Mouse (Mus musculus): ENCODE results near the gene Trim2.

The Trim2 gene

DNA sequence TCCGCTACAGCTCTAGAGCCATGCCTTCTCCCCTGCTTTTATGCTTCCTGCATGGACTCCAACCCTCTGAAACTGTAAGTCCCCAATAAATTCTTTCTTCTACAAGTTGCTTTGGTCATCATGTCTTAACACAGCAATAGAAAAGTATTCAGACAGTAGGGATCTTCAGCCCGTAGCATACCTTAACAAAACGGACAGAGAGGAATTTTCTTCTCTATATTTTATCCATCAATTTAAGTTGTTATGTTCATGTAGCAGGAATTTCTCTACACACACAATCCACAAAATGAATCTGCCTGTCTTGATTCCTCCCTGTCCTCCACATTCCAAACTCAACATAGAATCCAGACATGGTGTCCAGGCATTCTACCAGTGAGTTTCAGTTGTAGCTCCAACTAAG, at the start of gene Trim2:
Trim2 (minus strand) TSS at position 101 of the 400 bp plus-strand sequence.
- no peak for DNase-seq (ENCODE audit: low spot score)

DNA sequence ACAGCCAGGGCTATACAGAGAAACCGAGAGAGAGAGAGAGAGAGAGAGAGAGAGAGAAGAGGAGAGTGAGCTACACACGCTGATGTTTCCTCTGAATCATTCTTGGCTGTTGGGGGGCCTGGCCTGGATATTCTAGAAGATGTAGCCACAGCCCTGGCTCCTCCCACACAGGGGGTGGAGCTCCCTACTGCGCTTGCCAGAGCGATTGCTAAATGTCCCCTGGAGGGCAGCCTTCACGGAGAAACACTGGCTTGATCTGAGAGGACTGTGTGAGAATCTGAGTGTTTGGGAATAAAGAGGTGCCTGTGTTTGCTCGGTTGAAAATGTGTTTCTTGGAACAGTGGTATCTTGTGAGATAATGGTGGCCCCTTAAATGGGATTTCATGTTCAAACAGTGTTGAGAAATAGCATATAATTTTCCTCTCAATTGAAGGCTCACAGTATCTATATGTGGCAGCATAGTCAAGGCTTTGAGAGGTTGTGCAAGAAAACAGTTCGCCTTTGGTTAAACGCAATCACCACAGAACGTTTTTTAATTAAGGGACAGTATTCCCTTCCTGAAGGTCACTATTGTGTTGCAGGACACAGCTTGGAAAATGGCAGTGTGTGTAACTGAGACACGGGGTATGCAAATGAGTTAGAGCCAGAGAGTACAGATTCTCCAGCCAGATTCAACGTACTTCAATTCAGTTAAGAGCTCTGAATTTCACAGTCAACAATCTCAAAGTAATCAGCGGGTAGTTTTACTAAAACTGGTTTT, 49.4 kb upstream of the Trim2 start:
- DNase-seq (ENCODE audit: low spot score), result peak; percentile 83

DNA sequence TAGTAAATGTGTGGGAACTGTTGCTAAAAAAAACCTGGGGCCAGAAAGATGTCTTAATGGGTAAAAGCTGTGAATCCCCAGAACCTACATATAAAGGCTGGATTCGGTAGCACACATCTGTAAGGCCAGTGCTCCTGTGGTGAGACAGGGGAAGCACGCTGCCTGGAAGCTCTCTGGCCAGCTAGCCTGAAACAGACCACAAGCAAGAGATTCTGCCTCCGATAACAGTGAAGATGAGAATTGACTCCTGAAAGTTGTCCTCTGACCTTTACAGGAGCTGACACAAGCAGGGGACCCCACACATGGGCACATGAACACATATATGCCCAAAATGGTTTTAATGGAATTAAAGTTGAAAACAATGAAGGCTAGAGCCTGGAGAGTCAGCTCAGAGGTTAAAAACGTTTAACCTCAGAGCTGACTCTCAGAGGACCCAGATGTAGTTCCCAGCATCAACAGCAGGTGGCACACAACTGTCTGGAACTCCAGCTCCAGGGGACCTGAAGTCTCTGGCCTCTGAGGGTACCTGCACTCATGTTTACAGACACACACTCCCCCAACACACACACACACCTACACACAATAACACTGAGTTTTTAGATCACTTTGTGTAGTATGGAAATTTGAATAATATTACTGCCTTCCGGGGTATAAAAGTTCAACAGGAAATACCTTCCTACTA, 45.8 kb upstream of the Trim2 start:
- DNase-seq (ENCODE audit: low spot score), result peak; percentile 84

DNA sequence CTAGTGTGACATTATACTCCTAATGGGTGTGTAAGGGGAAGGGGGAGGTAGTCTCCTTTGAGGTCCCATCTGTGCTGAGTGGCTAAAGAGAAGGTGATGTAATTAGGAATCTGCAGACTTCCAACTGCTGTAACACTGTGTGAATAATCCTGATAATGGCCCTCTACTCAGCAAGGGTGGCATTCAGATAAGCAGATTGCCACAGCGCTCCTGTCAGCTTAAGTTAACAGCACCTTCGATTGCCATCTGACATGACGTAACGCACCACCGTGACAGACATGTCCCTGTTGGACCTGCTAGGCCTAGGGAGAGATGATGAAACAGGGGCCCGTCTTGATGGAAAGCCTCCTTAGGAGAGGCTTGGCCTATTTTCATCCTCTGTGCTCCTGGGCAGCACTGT, 43.6 kb upstream of the Trim2 start:
- DNase-seq (ENCODE audit: low spot score), result peak; percentile 30

DNA sequence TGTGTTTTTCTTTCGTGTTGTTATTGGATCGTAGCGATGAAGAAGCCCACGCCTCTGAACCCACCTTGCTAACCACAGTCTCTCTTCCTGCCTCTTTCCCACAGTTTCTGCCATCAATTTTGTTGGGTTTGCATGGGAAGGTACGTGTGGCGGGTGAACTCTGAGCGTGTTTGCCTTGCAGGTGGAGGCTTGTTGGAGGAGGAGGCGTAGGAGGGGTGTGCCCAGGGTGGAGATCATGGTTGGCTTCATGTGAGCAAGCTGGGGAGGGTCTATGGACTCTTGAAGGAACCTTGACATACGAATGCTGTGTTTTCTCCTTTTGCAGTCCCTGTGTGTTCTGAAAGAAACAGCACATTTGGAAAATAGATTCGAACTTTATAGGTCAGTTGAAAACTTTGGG, 43.1 kb upstream of the Trim2 start:
- DNase-seq (ENCODE audit: low spot score), result peak; percentile 36

DNA sequence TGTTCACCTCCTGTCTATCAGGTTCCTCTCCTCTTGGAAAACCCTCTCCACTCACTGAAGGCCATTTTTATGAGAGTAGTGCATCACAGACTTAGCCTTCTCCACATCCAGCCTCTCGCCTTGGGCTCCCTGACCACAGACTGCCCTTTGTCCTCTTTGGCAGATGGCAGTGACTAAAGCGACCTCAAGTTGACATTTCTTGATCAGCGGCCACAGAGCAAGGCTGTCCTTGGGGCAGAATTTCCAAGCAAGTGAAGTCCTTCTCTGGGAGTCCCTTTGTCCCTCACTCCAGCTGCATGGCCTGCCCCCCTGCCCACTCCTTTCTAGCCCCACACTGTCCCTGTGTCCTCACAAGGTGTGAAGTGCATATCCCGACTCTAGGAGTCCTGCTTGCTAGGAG, 40.7 kb upstream of the Trim2 start:
- DNase-seq (ENCODE audit: low spot score), result no peak

DNA sequence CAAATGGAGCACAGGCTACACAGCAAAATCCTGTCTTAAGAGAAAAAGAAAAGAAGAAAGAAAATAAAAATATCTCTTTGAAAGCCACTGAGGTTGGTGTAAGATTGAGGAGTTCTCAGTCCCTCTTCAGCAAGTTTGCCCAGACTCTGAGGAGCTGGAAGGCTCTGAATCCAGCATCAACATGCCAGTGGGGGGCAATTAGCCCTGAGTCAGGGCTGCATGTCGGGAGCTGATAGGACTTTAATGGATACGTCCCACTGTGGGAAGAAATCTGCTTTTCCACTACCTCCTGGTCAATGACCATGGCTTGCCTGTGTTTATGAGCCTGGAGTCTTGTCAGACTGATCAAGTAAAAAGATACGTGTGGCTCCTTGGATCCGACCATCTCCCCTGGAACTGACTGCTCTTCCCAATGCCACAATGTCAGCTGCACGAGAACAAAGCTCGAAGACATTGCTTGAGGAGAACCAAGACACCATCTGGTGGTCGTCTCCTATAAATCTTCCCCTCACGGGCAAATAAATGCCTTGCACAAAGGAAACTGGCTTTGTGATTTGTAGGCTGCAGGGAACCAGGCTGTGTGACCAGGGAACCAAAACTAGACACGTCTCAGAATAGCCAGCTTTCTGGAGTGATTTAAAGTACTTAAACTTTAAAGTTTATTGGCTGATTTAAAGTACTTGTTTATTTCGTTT, 39.9 kb upstream of the Trim2 start:
- no peak for DNase-seq (ENCODE audit: low spot score)

DNA sequence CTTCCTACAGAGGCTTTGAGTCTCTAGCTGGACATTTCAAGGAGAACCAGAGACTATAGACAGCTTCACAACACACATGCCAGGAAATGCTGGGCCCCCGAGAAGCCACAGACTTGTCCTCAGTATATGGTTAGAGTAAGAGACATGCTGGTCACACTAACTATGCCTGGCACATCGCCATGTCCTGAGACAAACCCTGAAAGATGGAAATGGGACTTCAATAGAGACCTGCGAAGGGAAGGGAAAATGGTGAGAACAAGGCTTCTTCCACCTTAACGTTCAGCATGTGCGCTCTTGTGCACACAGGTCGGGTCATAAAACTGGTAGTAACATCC, 38.9 kb upstream of the Trim2 start:
- DNase-seq (ENCODE audit: low spot score), result peak; percentile 22

DNA sequence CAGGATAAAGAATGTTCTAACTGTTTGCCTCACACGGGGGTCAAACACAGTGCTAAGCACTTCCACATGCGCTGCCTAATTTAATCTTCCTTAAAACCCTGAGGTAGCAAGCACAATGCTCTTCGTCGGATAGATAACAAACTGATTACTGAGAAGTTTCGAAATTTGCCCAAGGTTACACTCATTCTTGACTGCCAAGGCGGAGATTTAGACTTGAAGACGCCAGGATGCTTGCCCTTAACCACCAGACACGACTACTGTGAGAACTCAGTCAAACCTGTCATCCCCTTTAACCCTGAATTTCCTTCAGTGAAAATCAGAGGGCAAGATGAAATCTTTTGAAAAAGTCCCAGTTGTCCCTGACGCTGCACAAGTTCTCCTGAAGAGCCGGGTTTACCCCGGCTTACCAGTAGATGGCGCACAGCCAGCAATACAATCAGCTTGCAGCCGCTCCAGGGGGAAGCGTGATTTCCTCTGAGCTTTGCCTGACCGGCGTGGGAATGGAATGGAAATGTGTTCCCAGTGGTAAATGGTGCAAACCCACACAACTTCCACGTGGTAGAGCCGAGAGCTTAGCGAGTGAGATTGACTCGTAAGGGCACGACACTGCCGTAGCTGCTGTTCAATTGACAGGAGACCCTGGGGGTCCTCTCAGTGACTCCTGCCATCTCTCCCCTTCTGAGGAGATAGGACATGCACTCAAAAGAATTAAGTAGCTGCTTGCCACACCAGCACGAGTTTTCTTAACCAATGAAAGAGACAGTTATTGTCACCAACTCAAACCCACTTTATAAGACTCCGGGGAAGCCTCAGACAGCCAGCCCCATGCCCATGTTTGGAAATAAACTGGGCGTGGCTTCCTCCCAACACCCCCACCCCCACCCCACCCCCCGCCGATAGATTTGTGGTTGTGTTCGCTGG, 38.3 kb upstream of the Trim2 start:
- DNase-seq (ENCODE audit: low spot score), result peak; percentile 88

DNA sequence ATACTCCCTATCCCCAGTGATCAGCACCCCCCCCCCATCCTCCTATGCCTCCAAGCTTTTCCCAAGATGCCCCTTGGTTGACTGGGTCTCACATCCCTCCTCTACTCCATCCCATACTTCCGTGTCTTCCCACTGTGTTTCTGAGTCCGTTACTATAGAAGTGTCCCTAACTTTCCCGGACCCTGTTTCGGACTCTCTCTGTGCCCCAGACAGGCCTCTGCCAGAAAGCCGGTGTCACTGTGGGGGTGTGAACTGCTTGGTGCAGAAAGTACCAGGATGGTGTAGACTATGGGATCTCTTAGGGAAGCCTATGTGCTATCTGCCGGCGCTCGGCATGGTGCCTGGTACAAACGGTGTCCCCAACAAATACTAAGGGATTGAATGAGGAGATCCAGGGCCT, 36.4 kb upstream of the Trim2 start:
- DNase-seq (ENCODE audit: low spot score), result no peak

DNA sequence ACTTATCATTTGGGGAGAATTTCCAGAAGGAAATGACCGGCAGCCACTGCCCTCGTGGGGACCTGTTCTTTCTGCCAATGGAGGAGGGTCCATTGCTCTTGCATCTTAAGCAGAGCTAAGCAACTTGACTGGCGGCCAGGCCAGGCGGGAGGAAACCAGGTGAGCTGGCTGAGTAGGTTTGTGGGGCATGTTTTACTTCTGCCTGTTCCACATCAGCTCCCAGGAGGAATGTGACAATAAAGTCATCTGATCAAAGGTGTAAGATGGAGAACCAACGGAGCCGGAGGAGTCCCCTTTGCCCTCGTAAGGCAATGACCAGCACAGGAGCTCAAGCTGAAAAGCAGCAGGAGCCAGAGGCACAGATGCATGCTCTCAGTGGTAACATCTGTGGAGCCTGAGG, 35.1 kb upstream of the Trim2 start:
- DNase-seq (ENCODE audit: low spot score), result peak; percentile 74

DNA sequence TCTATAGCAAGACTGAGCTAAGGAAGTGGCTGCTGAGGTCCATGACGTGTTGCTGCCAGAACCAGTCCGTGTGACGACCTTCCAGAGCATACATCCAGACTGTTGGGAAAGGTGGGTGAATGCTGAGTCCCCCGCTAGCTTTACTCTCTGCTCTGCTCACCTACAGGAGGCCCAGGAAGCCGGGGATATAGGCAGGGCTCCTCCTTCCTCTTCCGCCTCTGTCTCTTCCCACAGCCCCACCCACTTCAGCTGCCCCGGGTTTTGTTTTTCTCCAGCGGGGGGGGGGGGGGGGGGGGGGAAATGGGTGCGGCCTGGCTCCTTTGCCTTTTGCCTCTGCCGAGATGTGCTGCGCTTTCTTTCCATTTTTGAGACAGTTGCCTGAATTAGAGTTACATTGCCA, 30.9 kb upstream of the Trim2 start:
- DNase-seq (ENCODE audit: low spot score), result no peak

DNA sequence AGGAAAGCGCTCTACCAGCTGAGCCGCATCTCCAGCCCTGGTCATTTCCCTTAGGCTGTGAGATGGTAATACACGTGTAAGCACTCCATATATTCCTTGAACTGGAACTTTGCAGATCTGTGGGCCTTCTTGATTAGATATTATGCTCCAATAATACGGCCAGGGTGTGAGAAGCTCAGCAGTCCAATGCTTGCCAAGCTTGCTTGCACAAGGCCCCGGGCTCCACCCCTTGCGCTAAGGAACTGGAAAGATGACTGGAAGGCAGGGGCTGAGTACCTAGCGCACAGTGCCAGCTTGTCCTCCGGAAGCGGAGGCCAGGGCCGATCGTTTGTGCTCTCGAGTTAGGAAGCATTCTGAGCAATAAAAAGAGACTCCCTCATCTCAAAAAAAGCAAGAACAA, 29.7 kb upstream of the Trim2 start:
- DNase-seq (ENCODE audit: low spot score), result no peak

DNA sequence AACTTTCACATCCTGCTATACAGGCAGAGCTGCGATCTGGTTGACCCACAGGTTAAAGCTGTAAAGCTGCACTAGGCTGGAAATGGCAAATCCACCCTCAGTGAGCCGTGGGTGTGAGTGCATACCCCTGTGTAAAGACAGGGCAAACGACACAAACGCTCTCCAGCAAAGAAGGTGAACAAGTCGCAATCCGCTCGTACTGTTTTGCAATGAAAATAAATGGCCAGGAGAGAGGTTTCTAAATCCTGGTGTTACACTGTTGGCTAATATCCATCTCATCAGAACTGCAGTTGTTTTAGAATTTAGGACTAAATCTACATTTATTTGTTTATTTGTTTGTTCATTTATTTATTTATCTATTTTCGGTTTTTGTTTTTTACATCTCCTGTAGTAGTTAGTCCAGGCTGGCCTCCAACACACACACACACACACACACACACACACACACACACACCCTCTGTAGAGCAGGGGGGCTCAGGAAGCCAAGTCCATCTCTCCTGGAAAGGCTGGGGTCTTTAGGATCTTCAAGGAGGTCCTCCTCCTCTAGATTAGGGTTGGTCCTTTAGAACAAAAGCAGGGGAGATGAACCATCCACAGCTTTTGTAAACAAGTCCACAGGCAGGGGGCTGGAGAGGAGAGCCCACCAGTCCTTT, 28.9 kb upstream of the Trim2 start:
- DNase-seq (ENCODE audit: low spot score), result no peak

DNA sequence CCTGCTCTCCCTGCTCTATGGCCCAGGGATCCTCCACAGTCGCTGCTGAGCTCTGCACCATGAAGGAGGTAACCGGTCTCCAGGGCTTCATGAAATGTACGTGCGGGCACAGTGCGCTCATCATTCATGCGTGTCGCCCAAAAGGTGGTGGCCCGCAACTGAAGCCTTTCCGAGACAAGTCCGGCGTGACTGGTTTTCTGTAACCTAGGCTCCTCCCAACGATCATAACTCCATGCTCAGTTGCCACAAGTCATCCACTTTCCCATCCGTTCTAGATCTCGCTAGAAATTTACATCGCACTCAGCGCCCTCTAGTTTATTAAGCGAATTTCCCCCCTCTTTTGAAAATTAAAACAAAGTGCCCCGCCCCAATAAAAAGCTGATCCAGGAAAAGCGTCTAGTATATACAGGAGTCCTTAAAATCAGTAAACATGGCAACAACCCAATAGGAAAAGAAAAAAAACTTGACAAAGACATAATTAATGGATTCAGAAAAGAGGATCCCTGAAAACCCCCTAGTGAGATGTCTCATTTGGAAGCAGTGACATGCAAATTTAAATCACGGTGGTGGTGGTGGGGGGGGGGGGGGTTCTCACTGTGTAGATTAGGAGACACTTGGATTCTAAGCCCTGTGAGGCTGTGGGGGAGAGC, 28.2 kb upstream of the Trim2 start:
- DNase-seq (ENCODE audit: low spot score), result no peak

DNA sequence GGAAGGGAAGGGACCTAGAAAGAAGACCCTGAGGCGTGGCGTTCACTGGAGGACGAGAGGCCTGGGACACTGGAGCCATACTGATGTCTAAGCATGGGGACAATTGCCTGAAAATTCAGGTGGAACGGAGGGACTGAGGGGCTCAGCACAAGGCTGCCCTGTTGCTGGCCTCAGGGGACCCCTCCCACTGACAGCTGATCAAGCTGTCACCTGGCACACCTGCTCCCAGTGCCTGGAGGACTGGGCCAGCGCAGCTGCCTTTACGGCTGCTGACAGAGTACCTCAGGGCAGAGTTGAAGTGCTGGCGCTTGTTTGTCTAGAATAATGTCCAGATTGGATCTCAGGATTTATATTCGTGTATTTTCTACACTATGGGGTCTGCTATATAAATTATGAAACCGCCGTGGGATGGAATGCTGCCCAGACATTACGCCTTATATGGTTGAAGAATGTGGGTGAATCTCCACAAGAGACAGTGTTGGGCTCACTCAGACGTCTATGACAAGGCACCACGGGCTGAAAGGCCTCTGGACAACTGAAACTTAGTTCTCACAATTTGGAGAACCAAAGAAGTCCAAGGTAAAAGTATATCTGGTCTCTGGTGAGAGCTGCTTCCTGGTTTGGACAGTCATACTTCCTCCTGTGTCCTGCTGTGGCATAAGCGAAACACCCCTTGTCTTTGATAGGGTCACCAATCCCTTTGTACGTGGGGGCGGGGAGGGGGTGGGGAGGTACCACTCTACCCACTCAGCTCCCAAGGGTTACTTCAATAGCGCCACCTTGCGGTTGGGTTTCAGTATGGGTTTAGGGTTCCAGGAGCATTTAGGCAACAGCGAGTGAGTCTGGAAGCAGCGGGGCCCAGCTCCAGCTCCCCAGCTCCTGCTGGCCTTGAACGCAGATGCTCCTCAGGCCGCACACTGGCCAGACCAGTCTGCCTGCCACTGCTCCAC, 27.0 kb upstream of the Trim2 start:
- peak; percentile 79 for DNase-seq (ENCODE audit: low spot score)

DNA sequence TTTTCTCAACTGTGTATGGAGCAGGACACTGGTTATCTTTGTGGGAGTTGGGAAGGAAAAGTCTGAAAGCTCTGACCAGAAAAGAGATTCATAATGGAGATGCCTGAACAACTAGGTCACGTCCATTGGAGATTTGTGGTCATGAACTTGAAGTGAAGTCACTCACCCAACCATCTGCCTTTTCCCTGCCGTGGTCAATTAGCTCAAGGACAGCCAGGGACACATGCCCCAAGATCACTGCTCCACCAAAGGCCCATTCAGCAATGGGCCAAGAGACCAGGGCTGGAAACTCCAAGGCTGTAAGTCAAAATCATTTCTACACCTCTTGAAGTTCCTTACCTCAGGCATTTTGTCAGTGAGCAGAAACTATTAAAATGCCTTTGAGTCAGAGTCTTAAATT, 23.5 kb upstream of the Trim2 start:
- no peak for DNase-seq (ENCODE audit: low spot score)

DNA sequence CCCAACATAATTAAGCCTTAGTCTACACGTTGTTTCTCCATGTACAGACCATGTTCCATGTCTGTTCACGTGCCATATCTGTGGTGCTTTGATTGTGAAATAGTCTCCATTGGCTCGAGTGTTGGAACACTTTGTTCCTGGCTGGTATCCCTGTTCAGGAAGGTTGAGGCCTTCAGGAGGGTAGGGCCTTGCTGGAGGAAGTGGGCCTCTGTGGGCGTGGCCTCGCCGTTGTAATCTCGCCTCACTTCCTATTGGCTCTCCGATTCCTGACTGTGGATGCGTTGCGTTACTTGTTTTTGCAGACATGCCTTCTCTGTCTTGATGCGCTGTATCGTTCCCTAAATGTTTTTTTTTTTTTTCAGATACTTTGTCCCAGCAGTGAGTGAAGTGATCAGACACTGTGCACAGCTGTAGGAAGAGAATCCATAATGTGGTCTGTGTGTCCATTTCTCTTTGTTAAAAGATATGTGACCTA, 18.3 kb upstream of the Trim2 start:
- DNase-seq (ENCODE audit: low spot score), result peak; percentile 48

DNA sequence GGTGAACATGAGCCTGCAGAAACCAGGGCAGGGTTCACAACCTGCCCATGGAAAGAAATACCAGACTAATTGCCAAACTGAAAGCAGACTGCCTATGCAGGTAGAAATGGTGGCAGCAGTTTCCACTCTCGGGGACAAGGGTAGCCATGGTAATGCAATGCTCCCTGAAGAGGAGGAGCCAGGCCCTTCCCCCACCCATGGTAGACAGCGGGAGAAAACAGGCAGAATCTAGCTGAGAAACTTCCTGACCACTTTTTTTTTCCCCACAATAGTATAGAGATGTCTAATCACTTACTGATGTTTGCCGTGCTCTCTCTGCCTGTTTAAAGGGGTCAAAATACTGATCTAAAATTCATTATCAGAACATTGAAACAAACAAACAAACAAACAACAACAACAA, 17.8 kb upstream of the Trim2 start:
- peak; percentile 11 for DNase-seq (ENCODE audit: low spot score)

DNA sequence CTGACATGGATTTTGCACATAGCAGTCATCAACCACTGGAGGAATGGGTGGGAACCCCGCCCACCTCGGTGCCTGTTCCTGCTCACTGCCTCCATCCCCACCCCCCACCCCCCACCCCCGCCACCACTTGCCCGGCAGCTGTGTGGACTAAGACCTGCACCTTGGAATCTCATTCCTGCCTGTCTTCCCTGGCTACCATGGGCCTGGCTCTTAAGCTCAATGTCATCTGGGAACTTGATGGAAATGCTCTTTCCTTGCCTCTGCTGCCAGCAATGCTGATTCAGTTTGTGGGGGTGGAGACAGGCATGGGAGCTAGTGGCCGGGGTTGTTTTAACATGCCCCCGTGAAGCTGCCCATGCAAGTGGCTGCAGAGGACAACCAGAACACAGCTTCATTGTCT, 17.3 kb upstream of the Trim2 start:
- DNase-seq (ENCODE audit: low spot score), result no peak
